Mouse (Mus musculus) CD4-positive, CD25-positive, alpha-beta regulatory T cell, adult 2 months (primary cell): ENCODE data around the gene Zp3r.
"Not testable (repeated sequence)": the region's sequence is repeated elsewhere in the genome, so short reads cannot be mapped to it uniquely, and the experiment has no call there.

Experiments
- DNase-seq: peaks from one replicate; pipeline ENCODE4 v3.0.0-alpha.2; 2012; ENCODE audit warnings: low read depth, low spot score

Gene Zp3r

GRCm38 (mm10) chr1:130629521-130629920 is at the start of gene Zp3r:
Gene Zp3r (minus strand): TSS chr1:130629621.
- DNase-seq, result no peak

- no peak for DNase-seq
Observed at GRCm38 (mm10) chr1:130678551-130678950, 49.1 kb upstream of the Zp3r start.

- not testable (repeated sequence) for DNase-seq
Observed at GRCm38 (mm10) chr1:130663576-130663975, 34.2 kb upstream of the Zp3r start.

GRCm38 (mm10) chr1:130661454-130661853 is 32.0 kb upstream of the Zp3r start, which contains the start of gene C4bp:
Gene C4bp (minus strand): TSS chr1:130661632.
- DNase-seq, result no peak

- DNase-seq, result not testable (repeated sequence)
Observed at GRCm38 (mm10) chr1:130659641-130660040, 30.2 kb upstream of the Zp3r start.

GRCm38 (mm10) chr1:130644103-130644502 is 14.7 kb upstream of the Zp3r start:
- no peak for DNase-seq

GRCm38 (mm10) chr1:130640967-130641366 is 11.5 kb upstream of the Zp3r start:
- DNase-seq, result no peak

GRCm38 (mm10) chr1:130633761-130634410 is 4.5 kb upstream of the Zp3r start:
- DNase-seq, result peak; percentile 90

- DNase-seq, result peak; percentile 22
Observed at GRCm38 (mm10) chr1:130633316-130633715, 3.9 kb upstream of the Zp3r start.

- DNase-seq, result no peak
Observed at GRCm38 (mm10) chr1:130596291-130596690, 33.1 kb downstream of the Zp3r start.

GRCm38 (mm10) chr1:130588659-130589058 is 40.8 kb downstream of the Zp3r start:
- no peak for DNase-seq

GRCm38 (mm10) chr1:130576389-130576788 is 53.0 kb downstream of the Zp3r start:
- no peak for DNase-seq

- DNase-seq, result peak; percentile 65
Observed at GRCm38 (mm10) chr1:130575962-130576361, 53.5 kb downstream of the Zp3r start.

GRCm38 (mm10) chr1:130551407-130552249 is 77.8 kb downstream of the Zp3r start:
- peak; percentile 62 for DNase-seq

GRCm38 (mm10) chr1:130550242-130551167 is 78.9 kb downstream of the Zp3r start:
- peak; percentile 53 for DNase-seq

- DNase-seq, result no peak
Observed at GRCm38 (mm10) chr1:130549698-130550097, 79.7 kb downstream of the Zp3r start.

- DNase-seq, result peak; percentile 32
Observed at GRCm38 (mm10) chr1:130549160-130549559, 80.3 kb downstream of the Zp3r start.

GRCm38 (mm10) chr1:130547674-130548429 is 81.6 kb downstream of the Zp3r start:
- DNase-seq, result peak; percentile 84
